Mouse (Mus musculus) liver, adult 2 months (tissue): Measurements from ENCODE around the gene Cdk14.

Experiments used
- CTCF ChIP-seq: fragments of 200-500 bp; IDR thresholded peaks from 2 replicates; pipeline ENCODE4 v1.5.1; 2011; ENCODE audit warnings: low read depth, low read length, control low read depth
- POLR2A ChIP-seq: fragments of 200-500 bp; IDR thresholded peaks from 2 replicates; pipeline ENCODE4 v1.6.1; 2011; ENCODE audit warnings: low read length, control low read depth; ENCODE audit not compliant: insufficient read depth; ENCODE audit errors: extremely low read depth

DNA sequence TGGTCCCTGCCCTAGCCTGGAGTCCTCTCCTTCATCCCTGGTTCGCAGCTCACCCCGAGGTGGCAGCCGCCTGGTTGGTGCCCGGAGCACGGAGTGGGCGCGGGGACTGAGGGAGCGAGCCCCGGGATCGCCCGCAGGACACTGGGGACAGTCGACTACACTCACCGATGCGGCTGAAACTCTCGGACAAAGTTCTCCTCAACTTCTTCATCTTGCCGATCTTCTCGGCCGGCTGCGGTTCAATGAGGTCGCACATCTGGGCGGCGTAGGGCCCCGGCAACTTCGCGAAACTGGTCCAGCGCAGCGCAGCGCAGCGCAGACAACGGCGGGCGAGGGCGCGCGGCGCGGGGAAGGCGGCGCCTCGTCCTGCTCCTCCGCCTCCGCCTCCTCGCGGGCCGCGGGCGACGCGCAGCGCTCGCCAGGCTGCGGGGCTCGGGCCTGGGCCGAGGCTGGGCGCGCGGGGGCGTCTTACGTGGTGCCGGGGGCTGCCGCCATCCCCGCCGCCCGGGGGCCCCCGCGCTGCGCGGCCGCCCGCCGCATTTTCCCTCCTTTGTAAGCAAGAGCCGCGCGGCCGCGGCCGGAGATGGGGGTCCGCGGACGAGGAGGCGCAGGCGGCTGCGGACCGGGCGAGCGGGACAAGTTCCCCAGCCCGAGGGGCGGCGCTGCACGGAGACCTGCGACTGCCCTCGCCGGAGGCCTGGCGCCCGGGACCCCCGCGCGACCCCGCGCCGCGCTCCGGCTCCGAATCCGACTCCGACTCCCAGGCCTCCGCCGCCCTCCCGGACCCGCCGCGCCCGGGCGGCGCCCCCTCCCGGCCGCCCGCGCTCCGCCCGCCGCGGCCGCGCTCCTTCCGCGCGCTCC lies 40.0 kb downstream of the Cdk14 start:
- no peak; the same call in 1 of the 2 replicates for TF ChIP-seq CTCF
- TF ChIP-seq POLR2A, result no peak
